Mouse (Mus musculus) stomach, postnatal 0 days (tissue): ENCODE data around the gene Nkx6-1. TPM values are rescaled to one million over a fixed set of nuclear protein-coding genes. Genes with fewer than 3 reads are reported as not detected.

Experiments used
- ATAC-seq: fragments of 200-750 bp; cut with Nextera tagmentation; 2 replicates; pipeline ENCODE4 v1.8.0; 2017; ENCODE audit not compliant: low FRiP score, low TSS enrichment
- DNase-seq: peaks from one replicate; pipeline ENCODE4 v3.0.0-alpha.2; 2016; ENCODE audit warnings: low spot score
- H3K27ac ChIP-seq: fragments of 300-500 bp; sonication (generic); replicated peaks from 2 replicates; pipeline ENCODE4 v1.5.1; 2014; ENCODE audit warnings: mild to moderate bottlenecking, control low read depth
- H3K27me3 ChIP-seq: fragments of 300-500 bp; sonication (generic); 2 replicates; pipeline ENCODE4 v1.6.1; 2014; ENCODE audit warnings: low read length; ENCODE audit not compliant: control insufficient read depth, insufficient read depth
- H3K36me3 ChIP-seq: fragments of 300-500 bp; sonication (generic); 2 replicates; pipeline ENCODE4 v1.6.1; 2014; ENCODE audit warnings: low read length, mixed read lengths; ENCODE audit not compliant: control insufficient read depth, insufficient read depth
- H3K4me1 ChIP-seq: fragments of 300-500 bp; sonication (generic); replicated peaks from 2 replicates; pipeline ENCODE4 v1.6.1; 2014; ENCODE audit warnings: antibody characterized with exemption; ENCODE audit not compliant: control insufficient read depth, insufficient read depth
- H3K4me2 ChIP-seq: fragments of 300-500 bp; sonication (generic); replicated peaks from 2 replicates; pipeline ENCODE4 v1.6.1; 2014; ENCODE audit warnings: low read depth, mild to moderate bottlenecking, control low read depth, moderate library complexity
- H3K4me3 ChIP-seq: fragments of 300-500 bp; sonication (generic); 2 replicates; pipeline ENCODE4 v1.5.1; 2014; ENCODE audit warnings: low read depth, low read length, control low read depth
- H3K9ac ChIP-seq: fragments of 300-500 bp; sonication (generic); 2 replicates; pipeline ENCODE4 v1.6.1; 2014; ENCODE audit warnings: mild to moderate bottlenecking, low read length, control low read depth, mixed read lengths
- H3K9me3 ChIP-seq: fragments of 300-500 bp; sonication (generic); 2 replicates; pipeline ENCODE4 v1.6.1; 2016; ENCODE audit warnings: low read length; ENCODE audit not compliant: control insufficient read depth
- CTCF ChIP-seq: IDR thresholded peaks from 2 replicates; pipeline ENCODE4 v1.5.1; 2016; ENCODE audit warnings: antibody characterized with exemption, low read depth, mild to moderate bottlenecking, moderate library complexity
- EP300 ChIP-seq: optimal IDR thresholded peaks from 2 replicates; pipeline ENCODE3; 2016; ENCODE audit warnings: antibody characterized with exemption
- WGBS: fragments of 180-500 bp; shearing (Covaris S2); extraction: QIAGEN DNeasy Blood & Tissue Kit; methylation state at CpG from one replicate; pipeline ENCODE4 v1.1.7; 2014; 5-methylcytosine and 5-hydroxymethylcytosine counted together
- polyA plus RNA-seq: library from polyadenylated mRNA; unstranded; fragments of >200 nt; fragmentation: Nextera tagmentation; extraction: Ambion mirVana; gene quantifications from 2 replicates; pipeline ENCODE4 v1.2.1, GENCODE M21; 2015

Gene Nkx6-1
- polyA plus RNA-seq, 1 experiment from 2014 or later = 1.6 TPM

GRCm38 (mm10) chr5:101663176-101663575 is 1.6 kb downstream of the Nkx6-1 start:
- H3K9me3 ChIP-seq = no peaks in the 10 kb centered on the region
- TF ChIP-seq CTCF = peak; percentile 60
- TF ChIP-seq EP300 = no peak
- DNase-seq (peak; percentile 77), ATAC-seq (peak; percentile 79)
- H3K4me1 ChIP-seq = peaks cover 3% of the 10 kb centered on the region
- peak overlapping the region; percentile 42 for H3K4me3 ChIP-seq
- WGBS = 1% methylated on average over 23 of the region's 23 CpGs
- no peak overlapping the region; the same call in 1 of the 2 replicates for H3K27ac ChIP-seq
- H3K9ac ChIP-seq = peak overlapping the region; percentile 51
- H3K27me3 ChIP-seq = peaks cover 37% of the 10 kb centered on the region; the same call in 1 of the 2 replicates
- no peaks in the 10 kb centered on the region for H3K36me3 ChIP-seq
- H3K4me2 ChIP-seq = peak overlapping the region; percentile 56

DNA sequence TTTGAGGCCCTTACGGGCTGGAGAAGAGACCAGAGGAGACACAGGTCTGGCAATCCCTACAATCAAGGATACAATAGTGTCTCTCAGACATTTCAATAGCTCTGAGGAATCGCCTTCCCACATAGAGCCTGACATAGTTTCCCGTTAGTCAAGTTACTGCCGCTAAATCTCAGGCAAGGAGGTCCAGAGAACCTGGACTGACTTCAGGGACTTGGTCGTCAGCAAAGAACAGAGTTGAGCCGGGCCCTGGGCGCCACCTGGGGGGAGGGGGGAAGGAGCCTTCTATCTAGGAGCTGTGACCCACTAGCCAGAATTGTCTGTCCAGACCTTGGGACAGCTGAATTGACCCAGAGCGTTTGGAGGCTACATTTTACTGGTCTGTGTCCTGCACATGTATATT is 2.3 kb downstream of the Nkx6-1 start:
- Histone ChIP-seq H3K27ac (no peak overlapping the region), H3K4me3 (peak overlapping the region; percentile 42), H3K4me2 (no peak overlapping the region), H3K9me3 (no peaks in the 10 kb centered on the region), H3K4me1 (peaks cover 3% of the 10 kb centered on the region), H3K9ac (peak overlapping the region; percentile 35; the same call in 1 of the 2 replicates), H3K27me3 (peaks cover 41% of the 10 kb centered on the region; the same call in 1 of the 2 replicates), H3K36me3 (no peaks in the 10 kb centered on the region)
- whole genome bisulfite sequencing = 10% methylated on average over 8 of the region's 8 CpGs
- ATAC-seq (no peak), DNase-seq (no peak)
- TF ChIP-seq EP300 (no peak), CTCF (no peak)

- ATAC-seq (no peak), DNase-seq (no peak)
- TF ChIP-seq CTCF = no peak
- TF ChIP-seq EP300 = no peak
- H3K4me1 ChIP-seq = peaks cover 3% of the 10 kb centered on the region
- H3K27me3 ChIP-seq = peaks cover 40% of the 10 kb centered on the region; the same call in 1 of the 2 replicates
- no peaks in the 10 kb centered on the region for H3K36me3 ChIP-seq
- no peak overlapping the region for H3K27ac ChIP-seq
- WGBS = 13% methylated on average over 25 of the region's 25 CpGs
- peak overlapping the region; percentile 42; the same call in 1 of the 2 replicates for H3K4me3 ChIP-seq
- no peak overlapping the region for H3K9ac ChIP-seq
- no peaks in the 10 kb centered on the region for H3K9me3 ChIP-seq
- no peak overlapping the region for H3K4me2 ChIP-seq
These were observed 3.1 kb downstream of the Nkx6-1 start for GRCm38 (mm10) chr5:101661561-101662211.

GRCm38 (mm10) chr5:101660666-101661065 is 4.1 kb downstream of the Nkx6-1 start:
- H3K4me1 ChIP-seq = peaks cover 3% of the 10 kb centered on the region
- ATAC-seq (no peak), DNase-seq (no peak)
- no peak overlapping the region for H3K9ac ChIP-seq
- no peak overlapping the region for H3K4me3 ChIP-seq
- H3K36me3 ChIP-seq = no peaks in the 10 kb centered on the region
- H3K4me2 ChIP-seq = no peak overlapping the region
- no peaks in the 10 kb centered on the region for H3K9me3 ChIP-seq
- WGBS = 14% methylated on average over 3 of the region's 3 CpGs
- H3K27me3 ChIP-seq = peaks cover 33% of the 10 kb centered on the region; the same call in 1 of the 2 replicates
- H3K27ac ChIP-seq = no peak overlapping the region
- TF ChIP-seq CTCF (no peak), EP300 (no peak)

DNA sequence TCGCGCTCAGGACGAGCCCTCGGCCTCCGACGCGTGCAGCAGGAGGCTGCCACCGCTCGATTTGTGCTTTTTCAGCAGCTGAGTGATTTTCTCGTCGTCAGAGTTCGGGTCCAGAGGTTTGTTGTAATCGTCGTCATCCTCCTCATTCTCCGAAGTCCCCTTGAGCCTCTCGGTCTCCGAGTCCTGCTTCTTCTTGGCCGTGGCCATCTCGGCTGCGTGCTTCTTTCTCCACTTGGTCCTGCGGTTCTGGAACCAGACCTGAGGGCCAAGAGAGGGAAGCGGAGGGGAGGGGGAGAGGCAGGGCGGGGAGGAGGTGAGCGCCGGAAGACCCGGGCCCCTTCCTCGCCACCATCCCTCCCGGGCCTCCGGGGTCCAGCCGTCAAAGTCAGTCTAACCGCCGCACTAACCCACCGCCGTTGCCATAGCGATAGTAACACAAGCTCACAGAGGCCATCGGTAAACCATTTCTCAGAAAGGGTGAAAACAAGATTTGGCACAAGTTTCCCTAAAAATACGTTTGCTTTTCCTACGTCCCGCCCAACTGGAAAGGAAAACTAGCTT is 5.3 kb downstream of the Nkx6-1 start:
- peaks cover 28% of the 10 kb centered on the region; the same call in 1 of the 2 replicates for H3K27me3 ChIP-seq
- H3K9me3 ChIP-seq = no peaks in the 10 kb centered on the region
- DNase-seq (peak; percentile 28), ATAC-seq (no peak)
- H3K27ac ChIP-seq = no peak overlapping the region
- H3K4me2 ChIP-seq = no peak overlapping the region
- H3K36me3 ChIP-seq = no peaks in the 10 kb centered on the region
- peak overlapping the region; percentile 13; the same call in 1 of the 2 replicates for H3K4me3 ChIP-seq
- TF ChIP-seq EP300 (no peak), CTCF (no peak)
- H3K4me1 ChIP-seq = peaks cover 3% of the 10 kb centered on the region
- no peak overlapping the region for H3K9ac ChIP-seq
- WGBS = 5% methylated on average over 38 of the region's 39 CpGs

DNA sequence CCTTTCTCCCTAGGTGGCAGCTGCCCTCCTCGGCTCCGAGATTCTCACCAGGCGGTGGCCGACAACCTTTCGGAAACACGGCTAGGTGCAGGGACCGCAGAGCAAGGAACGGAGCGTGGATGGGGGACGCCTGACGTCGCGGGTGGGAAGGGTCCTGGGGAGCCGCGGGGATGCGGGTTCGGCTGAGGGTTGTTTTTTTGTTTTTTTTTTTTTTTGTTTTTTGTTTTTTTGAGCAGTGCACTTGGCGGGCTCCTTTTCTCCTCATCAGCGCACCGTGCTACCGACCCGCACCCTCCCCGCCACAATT is 5.9 kb downstream of the Nkx6-1 start:
- Histone ChIP-seq H3K9ac (no peak overlapping the region), H3K4me1 (no peaks in the 10 kb centered on the region; the same call in 1 of the 2 replicates), H3K36me3 (no peaks in the 10 kb centered on the region), H3K27me3 (peaks cover 28% of the 10 kb centered on the region; the same call in 1 of the 2 replicates), H3K4me3 (0 out of 2 replicates have a peak overlapping the region, but pooled peaks have one; percentile 8), H3K9me3 (no peaks in the 10 kb centered on the region), H3K4me2 (no peak overlapping the region), H3K27ac (no peak overlapping the region)
- DNase-seq (no peak), ATAC-seq (no peak)
- 8% methylated on average over 23 of the region's 23 CpGs for WGBS
- TF ChIP-seq CTCF (no peak), EP300 (no peak)
